In genomic region chr1:58420961-58421360, GRCm38 (mm10) we compare ENCODE assay signal across 9 mouse cellular contexts. TPM values are rescaled to one million over a fixed set of nuclear protein-coding genes. Genes with fewer than 3 reads are reported as not detected.
A peak's percentile ranks its signal among the peaks of the same experiment; 100 is the strongest.
DNase-seq lines count a peak whose midpoint lies in the region; ATAC-seq and TF ChIP-seq lines count a peak whose summit lies in the region.
"Had no signal": no experiment of that assay in that cellular context is flagged by ENCODE, and none has a peak within 500 bp of the region (broad histone marks: within the 10 kb centered on the region; RNA-seq: fewer than 3 reads in every experiment).

No protein-coding gene starts in this region.

- peaks cover 41% of the 10 kb centered on the region for H3K4me1 ChIP-seq in erythroblast, embryonic 14.5 days (ENCODE audit: control insufficient read depth)
- H3K4me1 ChIP-seq in liver, embryonic 12.5 days = peaks cover 40% of the 10 kb centered on the region
- H3K4me1 ChIP-seq in midbrain, postnatal 0 days (ENCODE audit: insufficient read depth, low read length) = no peaks in the 10 kb centered on the region; the same call in 1 of the 2 replicates

- H3K4me2 ChIP-seq in liver, embryonic 12.5 days = peak overlapping the region; percentile 75
- 0 out of 2 replicates have a peak overlapping the region, but pooled peaks have one; percentile 9 for H3K4me2 ChIP-seq in midbrain, postnatal 0 days (ENCODE audit: low read depth, low read length, poor library complexity, severe bottlenecking)

- peak overlapping the region; percentile 90 for H3K4me3 ChIP-seq in erythroblast, embryonic 14.5 days (replicated peaks)
- peak overlapping the region; percentile 84; the same call in 1 of the 2 replicates for H3K4me3 ChIP-seq in liver, embryonic 12.5 days
- no peak overlapping the region for H3K4me3 ChIP-seq in midbrain, postnatal 0 days (ENCODE audit: low read depth, low read length)

- H3K27me3 ChIP-seq in erythroblast, embryonic 14.5 days (ENCODE audit: control insufficient read depth) = no peaks in the 10 kb centered on the region
- H3K27me3 ChIP-seq in liver, embryonic 12.5 days (replicated peaks) = no peaks in the 10 kb centered on the region
- H3K27me3 ChIP-seq in midbrain, postnatal 0 days (ENCODE audit: insufficient read depth, low read length) = no peaks in the 10 kb centered on the region

- DNase-seq in liver = no peak
- DNase-seq in cerebellum, postnatal 25 days = peak; percentile 69 to 84
- no peak for DNase-seq in midbrain, postnatal 0 days (ENCODE audit: low spot score)
- no peak for DNase-seq in spleen, postnatal 10 days (ENCODE audit: low spot score in 2 of 2)
- no peak for DNase-seq in left cerebral cortex, postnatal 36 days (ENCODE audit: low spot score in 2 of 2)

- H3K27ac ChIP-seq in liver, embryonic 12.5 days = no peak overlapping the region
- H3K27ac ChIP-seq in midbrain, postnatal 0 days (ENCODE audit: low read depth, low read length) = no peak overlapping the region
- H3K27ac ChIP-seq: macrophage had no signal

- intact Hi-C loops in left cerebral cortex, postnatal 36 days (cut with DNase I) = no loop called here

- TF ChIP-seq CTCF in midbrain, postnatal 0 days (IDR thresholded peaks at IDR 0.05) = no peak

- H3K9ac ChIP-seq in liver, embryonic 12.5 days = no peak overlapping the region
- H3K9ac ChIP-seq in midbrain, postnatal 0 days (replicated peaks; ENCODE audit: low read length, poor library complexity, severe bottlenecking) = no peak overlapping the region

- no peaks in the 10 kb centered on the region for H3K9me3 ChIP-seq in erythroblast, embryonic 14.5 days (ENCODE audit: control insufficient read depth, low read length)
- no peaks in the 10 kb centered on the region for H3K9me3 ChIP-seq in liver, embryonic 12.5 days (replicated peaks)
- no peaks in the 10 kb centered on the region for H3K9me3 ChIP-seq in midbrain, postnatal 0 days (ENCODE audit: low read length)

- H3K36me3 ChIP-seq in erythroblast, embryonic 14.5 days (ENCODE audit: control insufficient read depth) = peaks cover 69% of the 10 kb centered on the region
- peaks cover 58% of the 10 kb centered on the region for H3K36me3 ChIP-seq in liver, embryonic 12.5 days
- H3K36me3 ChIP-seq in midbrain, postnatal 0 days (ENCODE audit: insufficient read depth, low read length) = peaks cover 29% of the 10 kb centered on the region

- 76% methylated on average over 7 of the region's 7 CpGs for WGBS in liver, embryonic 12.5 days (ENCODE audit: insufficient replicate concordance)
- 59% methylated on average over 7 of the region's 7 CpGs for WGBS in midbrain, postnatal 0 days

- no peak for ATAC-seq in erythroblast, adult 5-6 weeks (replicated peaks; ENCODE audit: low FRiP score, poor library complexity, severe bottlenecking)
- no peak for ATAC-seq in liver, embryonic 12.5 days
- no peak for ATAC-seq in midbrain, postnatal 0 days (ENCODE audit: low FRiP score)

RNA-seq across cellular contexts. Expression of gene Clk1, which starts 2.9 kb away (rescaled TPM):
- 1.5 and 2.9 TPM in 2 replicates for polyA plus RNA-seq in erythroblast, embryonic 14.5 days (2012)
- 1,350 and 1,470 TPM in 2 replicates for total RNA-seq in erythroblast, adult 5-6 weeks (2015; ENCODE audit: low replicate concordance)
- total RNA-seq in erythroblast, adult 5-6 weeks (2017; ENCODE audit: low replicate concordance) = 1,532 and 1,795 TPM in 2 replicates
- 96.2 and 96.4 TPM in 2 replicates for polyA plus RNA-seq in liver, embryonic 12.5 days (2016; fragmentation: Nextera tagmentation; extraction: Ambion mirVana)
- 85.5 and 135 TPM in 2 replicates for total RNA-seq in midbrain, postnatal 0 days (2014; rRNA removed)
- 83.4 and 114 TPM in 2 replicates for polyA plus RNA-seq in midbrain, postnatal 0 days (2015; fragmentation: Nextera tagmentation; extraction: Ambion mirVana)
- 100 to 1,000 TPM in 1 of 2 experiments, 10 to 100 TPM in 1; 81.3 to 117 TPM for total RNA-seq in left cerebral cortex, postnatal 36 days (2021)

RNA-seq across cellular contexts. Expression of gene Nif3l1, which starts 24.0 kb away (rescaled TPM):
- polyA plus RNA-seq in erythroblast, embryonic 14.5 days (2012) = 0.08 and 0.25 TPM in 2 replicates
- 0.77 and 13.4 TPM in 2 replicates for total RNA-seq in erythroblast, adult 5-6 weeks (2015; ENCODE audit: low replicate concordance)
- 5.0 and 8.9 TPM in 2 replicates for total RNA-seq in erythroblast, adult 5-6 weeks (2017; ENCODE audit: low replicate concordance)
- polyA plus RNA-seq in liver, embryonic 12.5 days (2016; fragmentation: Nextera tagmentation; extraction: Ambion mirVana) = 25.2 TPM in 2 replicates
- 28.7 and 39.8 TPM in 2 replicates for total RNA-seq in midbrain, postnatal 0 days (2014; rRNA removed)
- polyA plus RNA-seq in midbrain, postnatal 0 days (2015; fragmentation: Nextera tagmentation; extraction: Ambion mirVana) = 39.1 and 39.6 TPM in 2 replicates
- total RNA-seq in left cerebral cortex, postnatal 36 days (2021) = 10 to 100 TPM; 15.9 to 21.6 TPM

RNA-seq across cellular contexts. Expression of gene Ppil3, which starts 24.3 kb away (rescaled TPM):
- 0.40 and 0.43 TPM in 2 replicates for polyA plus RNA-seq in erythroblast, embryonic 14.5 days (2012)
- total RNA-seq in erythroblast, adult 5-6 weeks (2015; ENCODE audit: low replicate concordance) = 15.6 and 18.4 TPM in 2 replicates
- 7.2 and 13.4 TPM in 2 replicates for total RNA-seq in erythroblast, adult 5-6 weeks (2017; ENCODE audit: low replicate concordance)
- polyA plus RNA-seq in liver, embryonic 12.5 days (2016; fragmentation: Nextera tagmentation; extraction: Ambion mirVana) = 34.0 and 39.9 TPM in 2 replicates
- 19.9 and 21.9 TPM in 2 replicates for total RNA-seq in midbrain, postnatal 0 days (2014; rRNA removed)
- polyA plus RNA-seq in midbrain, postnatal 0 days (2015; fragmentation: Nextera tagmentation; extraction: Ambion mirVana) = 40.4 and 44.2 TPM in 2 replicates
- 10 to 100 TPM; 27.1 to 27.9 TPM for total RNA-seq in left cerebral cortex, postnatal 36 days (2021)

RNA-seq across cellular contexts. Expression of gene Bzw1, which starts 28.3 kb away (rescaled TPM):
- 0.15 and 0.30 TPM in 2 replicates for polyA plus RNA-seq in erythroblast, embryonic 14.5 days (2012)
- 53.8 and 57.5 TPM in 2 replicates for total RNA-seq in erythroblast, adult 5-6 weeks (2015; ENCODE audit: low replicate concordance)
- total RNA-seq in erythroblast, adult 5-6 weeks (2017; ENCODE audit: low replicate concordance) = 43.8 and 48.4 TPM in 2 replicates
- polyA plus RNA-seq in liver, embryonic 12.5 days (2016; fragmentation: Nextera tagmentation; extraction: Ambion mirVana) = 225 and 229 TPM in 2 replicates
- total RNA-seq in midbrain, postnatal 0 days (2014; rRNA removed) = 251 and 312 TPM in 2 replicates
- 325 and 364 TPM in 2 replicates for polyA plus RNA-seq in midbrain, postnatal 0 days (2015; fragmentation: Nextera tagmentation; extraction: Ambion mirVana)
- 100 to 1,000 TPM; 138 to 161 TPM for total RNA-seq in left cerebral cortex, postnatal 36 days (2021)

Comparison
In these comparisons a context has a peak if more than half of its experiments do, and no peak if none do; other contexts are left out.
1. DNase-seq: peak in cerebellum, postnatal 25 days (2 of 2); none in liver (single experiment), midbrain, postnatal 0 days (single experiment), spleen, postnatal 10 days (0 of 2) and left cerebral cortex, postnatal 36 days (0 of 2).